Mouse (Mus musculus): ENCODE data around the gene Pjvk. TPM values are rescaled to one million over a fixed set of nuclear protein-coding genes. Genes with fewer than 3 reads are reported as not detected.

Gene Pjvk
- polyA plus RNA-seq, 1 experiment = 0.08 TPM

- no peaks in the 10 kb centered on the region for H3K4me1 ChIP-seq (ENCODE audit: control insufficient read depth, insufficient read depth, low read length)
- no peak overlapping the region for H3K4me3 ChIP-seq (ENCODE audit: insufficient read depth, low read length)
- no peak overlapping the region for H3K27ac ChIP-seq (ENCODE audit: insufficient read depth, low read length)
- no peak for TF ChIP-seq POLR2A (IDR thresholded peaks at IDR 0.05; ENCODE audit: extremely low read depth, insufficient read depth, low read length)
- TF ChIP-seq CTCF (IDR thresholded peaks at IDR 0.05; ENCODE audit: extremely low read depth, insufficient read depth, low read length) = no peak
Observed at GRCm38 (mm10) chr2:76630293-76630692, 18.0 kb upstream of the Pjvk start.

DNA sequence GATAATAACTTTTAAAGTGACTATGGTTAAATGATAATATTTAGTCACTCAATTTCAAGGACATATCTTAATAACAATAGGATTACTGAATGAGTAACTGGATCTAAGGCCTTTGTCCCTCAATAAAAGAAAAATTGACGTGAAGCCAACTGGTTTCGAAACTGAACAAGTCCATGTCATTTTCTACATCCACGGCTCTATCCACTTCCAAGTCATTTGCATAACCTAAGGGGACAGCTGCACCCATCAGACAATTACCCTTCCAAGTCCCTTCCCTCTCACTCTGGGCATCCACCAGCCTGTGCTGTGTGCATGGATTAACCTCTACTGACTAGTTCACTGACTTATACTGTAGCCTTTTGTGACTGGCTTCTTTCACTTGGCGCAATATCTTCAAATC lies 16.7 kb upstream of the Pjvk start:
- no peaks in the 10 kb centered on the region for H3K4me1 ChIP-seq (ENCODE audit: control insufficient read depth, insufficient read depth, low read length)
- TF ChIP-seq POLR2A (IDR thresholded peaks at IDR 0.05; ENCODE audit: extremely low read depth, insufficient read depth, low read length) (no peak), CTCF (IDR thresholded peaks at IDR 0.05; ENCODE audit: extremely low read depth, insufficient read depth, low read length) (no peak)
- H3K4me3 ChIP-seq (ENCODE audit: insufficient read depth, low read length) = no peak overlapping the region
- H3K27ac ChIP-seq (ENCODE audit: insufficient read depth, low read length) = no peak overlapping the region

DNA sequence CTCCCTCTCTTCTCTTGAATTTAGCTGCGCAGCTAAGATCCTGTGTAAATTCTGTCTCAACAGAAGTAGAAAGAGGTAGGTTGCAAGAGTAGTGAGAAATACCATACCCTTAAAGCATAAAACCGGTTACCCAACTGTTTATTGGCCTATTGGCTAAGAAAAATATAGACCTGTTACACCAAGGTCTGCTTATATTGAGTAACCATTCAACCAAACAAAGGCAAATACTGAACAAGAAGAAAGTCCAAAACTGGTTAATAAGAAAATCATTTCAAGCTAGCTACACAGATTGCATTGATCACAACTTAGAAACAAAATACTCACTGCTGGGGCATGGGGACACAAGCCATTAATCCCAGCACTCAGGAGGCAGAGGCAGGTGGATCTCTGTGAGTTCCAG lies 8.6 kb upstream of the Pjvk start:
- no peak for TF ChIP-seq POLR2A (IDR thresholded peaks at IDR 0.05; ENCODE audit: extremely low read depth, insufficient read depth, low read length)
- no peak for TF ChIP-seq CTCF (IDR thresholded peaks at IDR 0.05; ENCODE audit: extremely low read depth, insufficient read depth, low read length)
- Histone ChIP-seq H3K27ac (ENCODE audit: insufficient read depth, low read length) (no peak overlapping the region), H3K4me1 (ENCODE audit: control insufficient read depth, insufficient read depth, low read length) (no peaks in the 10 kb centered on the region), H3K4me3 (ENCODE audit: insufficient read depth, low read length) (no peak overlapping the region)

DNA sequence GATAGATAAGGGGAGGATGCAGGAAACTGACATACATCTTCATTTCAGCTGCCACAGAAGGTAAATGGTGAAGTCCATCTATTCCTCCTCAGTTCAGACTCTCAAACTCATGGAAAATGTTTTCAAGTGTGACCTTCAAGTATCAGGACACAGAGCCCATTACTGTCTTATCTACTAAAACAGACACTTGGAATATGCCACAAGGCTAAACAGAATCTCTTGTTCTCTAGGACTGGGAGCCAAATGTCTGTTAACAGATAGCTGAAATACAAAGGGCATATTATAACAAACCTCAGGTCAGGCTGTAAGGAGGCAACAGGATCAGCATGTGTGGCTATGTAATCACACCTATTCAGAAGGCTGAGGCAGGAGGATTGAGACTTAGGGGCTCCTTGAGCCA lies 4.5 kb upstream of the Pjvk start:
- H3K4me3 ChIP-seq (ENCODE audit: insufficient read depth, low read length) = no peak overlapping the region
- H3K27ac ChIP-seq (ENCODE audit: insufficient read depth, low read length) = no peak overlapping the region
- TF ChIP-seq POLR2A (IDR thresholded peaks at IDR 0.05; ENCODE audit: extremely low read depth, insufficient read depth, low read length) (no peak), CTCF (IDR thresholded peaks at IDR 0.05; ENCODE audit: extremely low read depth, insufficient read depth, low read length) (no peak)
- H3K4me1 ChIP-seq (ENCODE audit: control insufficient read depth, insufficient read depth, low read length) = peaks cover 2% of the 10 kb centered on the region; the same call in 1 of the 2 replicates

DNA sequence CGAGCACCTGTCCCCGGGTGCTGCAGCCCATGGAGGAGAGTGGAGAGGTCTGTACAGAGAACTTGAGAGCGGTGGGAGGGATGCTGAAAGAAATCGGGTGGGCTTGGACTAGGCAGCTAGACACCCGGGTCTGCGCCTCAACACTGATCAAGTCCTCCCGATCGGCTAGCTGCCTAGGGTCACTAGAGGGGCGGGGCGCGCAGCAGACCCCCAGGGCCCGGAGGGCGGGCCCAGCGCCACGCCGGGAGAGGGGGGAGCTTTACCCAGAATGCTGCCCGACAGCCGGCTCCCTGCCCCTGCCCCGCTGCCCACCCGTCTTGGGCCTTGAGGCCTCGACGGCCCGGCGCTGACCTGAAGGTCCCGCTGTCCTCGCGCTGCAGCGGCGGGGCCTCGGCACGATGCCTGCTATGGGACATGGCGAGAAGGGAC lies 821 bp upstream of the Pjvk start:
- TF ChIP-seq CTCF (IDR thresholded peaks at IDR 0.05; ENCODE audit: extremely low read depth, insufficient read depth, low read length) = no peak
- TF ChIP-seq POLR2A (IDR thresholded peaks at IDR 0.05; ENCODE audit: extremely low read depth, insufficient read depth, low read length) = no peak
- no peak overlapping the region for H3K27ac ChIP-seq (ENCODE audit: insufficient read depth, low read length)
- H3K4me3 ChIP-seq (ENCODE audit: insufficient read depth, low read length) = peak overlapping the region; percentile 79
- peaks cover 2% of the 10 kb centered on the region; the same call in 1 of the 2 replicates for H3K4me1 ChIP-seq (ENCODE audit: control insufficient read depth, insufficient read depth, low read length)

DNA sequence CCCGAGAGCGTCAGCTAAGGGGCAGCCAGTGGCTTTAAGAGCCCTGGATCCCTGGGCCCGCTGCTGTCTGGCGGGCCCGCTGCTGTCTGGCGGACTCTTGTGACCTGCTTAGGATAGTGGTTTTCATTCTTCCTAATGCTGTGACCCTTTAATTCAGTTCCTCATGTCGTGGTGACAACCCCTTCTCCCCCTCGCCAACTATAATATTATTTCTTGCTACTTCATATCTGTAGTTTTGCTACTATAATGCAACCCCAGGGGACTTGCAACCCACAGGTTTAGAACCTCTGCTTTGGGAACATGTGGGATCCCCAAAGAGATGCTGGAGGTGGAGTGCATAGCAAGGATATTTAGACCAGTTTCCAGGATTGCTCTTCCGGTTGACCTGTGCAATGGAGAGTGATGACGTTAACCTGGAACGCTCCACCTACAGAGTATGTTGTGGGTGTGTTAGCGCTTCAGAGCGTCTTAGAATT lies 428 bp downstream of the Pjvk start:
- Histone ChIP-seq H3K27ac (ENCODE audit: insufficient read depth, low read length) (no peak overlapping the region), H3K4me1 (ENCODE audit: control insufficient read depth, insufficient read depth, low read length) (peaks cover 2% of the 10 kb centered on the region; the same call in 1 of the 2 replicates), H3K4me3 (ENCODE audit: insufficient read depth, low read length) (peak overlapping the region; percentile 79)
- no peak for TF ChIP-seq CTCF (IDR thresholded peaks at IDR 0.05; ENCODE audit: extremely low read depth, insufficient read depth, low read length)
- TF ChIP-seq POLR2A (IDR thresholded peaks at IDR 0.05; ENCODE audit: extremely low read depth, insufficient read depth, low read length) = no peak

- TF ChIP-seq CTCF (IDR thresholded peaks at IDR 0.05; ENCODE audit: extremely low read depth, insufficient read depth, low read length) (no peak), POLR2A (IDR thresholded peaks at IDR 0.05; ENCODE audit: extremely low read depth, insufficient read depth, low read length) (no peak)
- Histone ChIP-seq H3K4me1 (ENCODE audit: control insufficient read depth, insufficient read depth, low read length) (no peaks in the 10 kb centered on the region; the same call in 1 of the 2 replicates), H3K4me3 (ENCODE audit: insufficient read depth, low read length) (no peak overlapping the region), H3K27ac (ENCODE audit: insufficient read depth, low read length) (no peak overlapping the region)
Observed at GRCm38 (mm10) chr2:76653070-76653469, 4.8 kb downstream of the Pjvk start.

DNA sequence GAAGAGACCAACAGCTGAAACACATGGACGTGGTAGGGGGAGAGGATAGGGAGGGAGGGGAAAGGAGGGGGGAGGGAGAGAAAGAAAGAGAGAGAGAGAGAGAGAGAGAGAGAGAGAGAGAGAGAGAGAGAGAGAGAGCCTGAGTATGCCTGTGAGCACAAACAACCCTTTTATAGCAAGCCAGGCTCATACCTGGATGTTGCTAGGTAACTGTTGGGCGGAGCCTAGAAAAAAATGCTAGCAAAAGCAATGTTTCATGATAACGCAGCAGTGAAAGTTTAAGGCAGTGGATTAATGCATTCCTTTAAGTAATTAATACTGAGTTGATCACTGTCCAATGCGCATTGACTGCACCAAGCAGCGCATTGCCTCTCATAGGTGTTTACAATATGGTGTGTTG lies 6.4 kb downstream of the Pjvk start:
- TF ChIP-seq POLR2A (IDR thresholded peaks at IDR 0.05; ENCODE audit: extremely low read depth, insufficient read depth, low read length) = no peak
- TF ChIP-seq CTCF (IDR thresholded peaks at IDR 0.05; ENCODE audit: extremely low read depth, insufficient read depth, low read length) = no peak
- Histone ChIP-seq H3K27ac (ENCODE audit: insufficient read depth, low read length) (no peak overlapping the region), H3K4me3 (ENCODE audit: insufficient read depth, low read length) (no peak overlapping the region), H3K4me1 (ENCODE audit: control insufficient read depth, insufficient read depth, low read length) (no peaks in the 10 kb centered on the region)

DNA sequence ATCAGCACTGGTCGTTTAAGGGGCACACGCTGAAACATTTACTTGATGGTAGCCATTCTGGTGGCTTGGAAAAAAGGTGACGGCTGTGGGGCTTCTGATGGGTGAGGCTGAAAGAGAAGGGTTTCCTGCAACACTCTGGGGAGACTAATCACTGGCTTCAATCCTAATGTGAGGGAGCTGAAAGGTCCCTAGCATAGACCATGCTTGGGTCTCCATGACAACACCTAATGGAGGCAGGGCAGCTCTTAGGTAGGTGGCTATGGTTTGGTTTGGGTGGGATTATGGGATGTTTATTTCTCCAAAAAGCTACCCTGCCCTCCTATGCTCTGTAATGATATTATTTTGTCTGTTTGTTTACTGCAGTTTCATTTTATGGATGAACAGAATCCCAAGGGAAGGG lies 7.2 kb downstream of the Pjvk start:
- Histone ChIP-seq H3K4me3 (ENCODE audit: insufficient read depth, low read length) (no peak overlapping the region), H3K4me1 (ENCODE audit: control insufficient read depth, insufficient read depth, low read length) (no peaks in the 10 kb centered on the region), H3K27ac (ENCODE audit: insufficient read depth, low read length) (no peak overlapping the region)
- TF ChIP-seq CTCF (IDR thresholded peaks at IDR 0.05; ENCODE audit: extremely low read depth, insufficient read depth, low read length) (no peak), POLR2A (IDR thresholded peaks at IDR 0.05; ENCODE audit: extremely low read depth, insufficient read depth, low read length) (no peak)

DNA sequence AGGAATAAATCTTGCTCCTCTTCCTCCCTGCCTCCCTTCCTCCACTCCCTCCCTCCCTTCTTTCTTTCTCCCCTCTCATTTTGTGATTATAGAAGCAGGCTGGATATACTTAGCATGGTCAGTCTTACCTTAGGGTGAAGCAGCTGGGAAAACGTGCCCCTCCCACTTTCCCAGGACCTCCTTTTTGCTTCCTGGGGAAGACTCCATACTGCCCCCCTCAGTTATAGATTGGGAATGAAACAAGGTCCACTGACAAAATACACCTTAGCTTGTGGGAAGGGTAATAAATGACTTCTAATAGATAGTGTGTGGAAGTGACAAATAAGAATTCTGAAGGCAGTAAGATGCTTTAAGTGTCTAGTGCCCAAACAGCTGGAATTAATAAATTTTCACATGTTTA lies 7.7 kb downstream of the Pjvk start:
- H3K4me1 ChIP-seq (ENCODE audit: control insufficient read depth, insufficient read depth, low read length) = no peaks in the 10 kb centered on the region
- H3K27ac ChIP-seq (ENCODE audit: insufficient read depth, low read length) = no peak overlapping the region
- H3K4me3 ChIP-seq (ENCODE audit: insufficient read depth, low read length) = no peak overlapping the region
- no peak for TF ChIP-seq POLR2A (IDR thresholded peaks at IDR 0.05; ENCODE audit: extremely low read depth, insufficient read depth, low read length)
- TF ChIP-seq CTCF (IDR thresholded peaks at IDR 0.05; ENCODE audit: extremely low read depth, insufficient read depth, low read length) = no peak
